Mouse (Mus musculus): ENCODE data around the gene Igfbp7. TPM values are rescaled to one million over a fixed set of nuclear protein-coding genes. Genes with fewer than 3 reads are reported as not detected.
A peak's percentile ranks its signal among the peaks of the same experiment; 100 is the strongest.

The Igfbp7 gene
- polyA plus RNA-seq, 1 experiment from 2014 or later = 59.7 TPM

DNA sequence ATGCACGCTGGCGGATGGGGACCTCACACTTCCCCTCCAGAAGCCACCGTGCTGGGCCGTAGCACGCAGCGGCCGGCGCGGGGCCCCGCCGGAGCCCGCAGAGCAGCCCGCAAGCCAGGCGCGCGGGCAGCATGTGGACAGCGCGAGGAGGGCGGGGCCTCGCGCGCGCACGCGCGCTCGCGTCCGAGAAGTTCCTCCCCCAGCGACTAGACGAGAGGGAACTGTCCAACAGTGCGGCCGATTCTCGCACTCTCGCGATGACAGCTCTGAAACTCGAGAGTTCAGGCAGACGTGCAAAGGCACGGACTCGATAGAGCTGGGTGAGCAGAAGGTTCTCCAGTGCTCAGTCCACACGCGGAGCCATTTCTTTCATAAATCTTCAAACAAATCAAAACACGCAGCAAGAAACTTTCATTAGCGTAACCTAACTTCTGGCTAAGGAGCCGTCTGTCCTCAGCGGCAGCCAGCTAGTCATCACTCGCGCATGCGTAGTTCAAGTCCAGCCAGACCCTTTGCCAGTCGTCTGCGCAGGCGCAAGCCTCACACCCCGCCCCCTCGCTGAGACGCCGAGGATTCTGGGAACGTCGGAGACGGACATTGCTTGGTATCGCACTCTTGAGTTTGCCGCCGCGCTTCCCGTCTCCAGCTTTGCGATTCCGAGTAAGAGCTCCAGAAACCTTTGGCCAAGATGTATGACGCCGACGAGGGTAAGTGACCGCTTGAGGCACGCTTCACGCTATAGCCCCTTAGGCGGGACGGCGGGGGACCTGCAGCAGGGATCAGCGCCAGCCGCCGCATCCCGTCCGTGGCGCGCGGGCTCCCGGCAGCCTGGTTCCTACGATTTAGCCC is 97.7 kb downstream of the Igfbp7 start, which contains the start of the genes Noa1 and Polr2b:
TSS of gene Noa1 (minus strand) at position 161 of the 849 bp plus-strand sequence.
TSS of gene Polr2b (plus strand) at position 224 of the 849 bp plus-strand sequence.
- Histone ChIP-seq H3K27me3 (no peaks in the 10 kb centered on the region), H3K4me1 (peaks cover 35% of the 10 kb centered on the region), H3K4me2 (replicated peaks) (peak within 1 kb of the TSS; percentile 97), H3K9ac (replicated peaks) (peak within 1 kb of the TSS; percentile 85), H3K4me3 (peak within 1 kb of the TSS; percentile 73), H3K36me3 (peaks cover 38% of the 10 kb centered on the region), H3K27ac (replicated peaks) (peak within 1 kb of the TSS; percentile 96), H3K9me3 (no peaks in the 10 kb centered on the region)
- ATAC-seq (replicated peaks) = peak; percentile 96
- under 1% methylated on average over 84 of the region's 85 CpGs for WGBS

DNA sequence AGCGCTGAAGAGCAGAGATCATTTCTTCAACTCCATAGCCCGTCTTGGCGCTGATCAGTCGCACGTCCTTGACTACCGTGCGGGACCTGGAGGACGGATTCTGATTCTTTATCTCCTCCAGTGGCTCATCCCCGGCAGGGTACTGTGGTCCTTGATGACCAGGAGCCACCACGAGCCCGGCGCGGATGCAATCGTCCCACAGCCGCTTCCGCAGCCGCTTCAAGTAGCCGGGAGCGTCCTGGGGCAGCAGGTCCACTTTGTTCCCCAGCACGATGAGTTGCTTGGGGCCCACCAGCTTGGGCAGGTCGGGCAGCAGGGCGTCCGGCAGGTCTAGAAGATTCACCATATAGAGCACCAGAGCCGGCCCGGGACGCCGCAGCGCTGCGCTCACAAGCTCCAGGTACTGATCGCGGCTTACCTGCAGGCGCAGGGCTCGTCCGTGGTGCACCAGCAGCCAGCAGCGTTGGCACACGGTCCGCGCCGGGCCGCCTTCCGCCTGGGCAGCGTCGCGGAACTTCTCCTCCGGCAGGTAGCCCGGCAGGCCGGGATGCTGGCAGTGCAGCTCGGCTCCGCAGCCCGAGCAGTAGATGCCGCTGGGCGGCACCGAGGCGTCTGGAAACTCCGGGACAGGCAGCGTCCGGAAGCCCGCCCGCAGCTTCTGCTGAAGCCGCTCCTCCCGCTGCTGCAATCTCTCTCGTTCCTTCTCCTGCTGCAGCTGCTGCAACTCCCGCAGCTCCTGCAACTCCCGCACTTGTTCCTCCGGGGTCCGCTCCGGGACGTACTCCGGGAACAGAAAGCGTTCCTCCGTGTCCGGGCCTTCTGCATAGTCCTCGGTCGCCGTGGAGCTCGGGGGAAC is 98.6 kb downstream of the Igfbp7 start:
- no peaks in the 10 kb centered on the region for H3K27me3 ChIP-seq
- H3K4me1 ChIP-seq = peaks cover 35% of the 10 kb centered on the region
- peaks cover 32% of the 10 kb centered on the region for H3K36me3 ChIP-seq
- WGBS = under 1% methylated on average over 76 of the region's 76 CpGs
- H3K27ac ChIP-seq (replicated peaks) = peak overlapping the region; percentile 96
- peak overlapping the region; percentile 85 for H3K9ac ChIP-seq (replicated peaks)
- H3K4me3 ChIP-seq = peak overlapping the region; percentile 73
- ATAC-seq (replicated peaks) = peak; percentile 41
- no peaks in the 10 kb centered on the region for H3K9me3 ChIP-seq
- H3K4me2 ChIP-seq (replicated peaks) = peak overlapping the region; percentile 97

DNA sequence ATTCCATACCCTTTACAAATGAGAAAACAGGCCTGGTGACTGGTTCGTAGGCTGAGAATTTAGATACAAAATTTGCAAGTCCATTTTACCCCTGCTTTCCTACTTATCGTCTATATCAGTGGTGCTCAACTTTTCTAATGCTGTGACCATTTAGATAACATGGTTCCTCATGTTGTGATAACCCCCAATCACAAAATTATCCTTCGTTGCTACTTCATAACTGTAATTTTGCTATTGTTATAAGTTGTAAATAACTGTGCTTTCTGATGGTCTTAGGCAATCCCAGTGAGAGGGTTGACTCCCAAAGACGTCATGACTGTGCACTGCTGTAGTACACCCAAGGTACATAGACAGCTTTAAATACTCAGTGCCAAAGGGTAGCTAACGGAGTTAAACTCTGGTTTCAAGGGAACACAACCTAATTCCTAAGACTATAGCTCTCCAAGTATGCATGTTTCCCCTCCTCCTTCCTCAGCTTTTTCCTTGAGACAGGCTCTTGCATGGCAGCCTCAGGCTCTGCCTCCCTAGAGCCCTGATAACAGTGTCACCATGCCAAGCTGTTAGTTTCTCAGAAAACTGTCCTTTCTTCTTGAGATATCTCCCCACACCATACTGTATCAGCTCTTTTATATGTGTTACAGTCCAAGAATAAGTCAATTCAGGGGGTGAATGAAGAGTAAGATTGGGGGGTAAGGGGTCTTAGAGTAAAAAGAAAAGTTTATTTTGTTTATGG is 99.9 kb downstream of the Igfbp7 start:
- WGBS = 86% methylated on average over 5 of the region's 5 CpGs
- Histone ChIP-seq H3K4me2 (replicated peaks) (peak overlapping the region; percentile 97), H3K36me3 (peaks cover 25% of the 10 kb centered on the region), H3K27ac (replicated peaks) (no peak overlapping the region), H3K4me1 (peaks cover 35% of the 10 kb centered on the region), H3K9ac (replicated peaks) (peak overlapping the region; percentile 85), H3K9me3 (no peaks in the 10 kb centered on the region), H3K27me3 (no peaks in the 10 kb centered on the region), H3K4me3 (peak overlapping the region; percentile 73)
- no peak for ATAC-seq (replicated peaks)

DNA sequence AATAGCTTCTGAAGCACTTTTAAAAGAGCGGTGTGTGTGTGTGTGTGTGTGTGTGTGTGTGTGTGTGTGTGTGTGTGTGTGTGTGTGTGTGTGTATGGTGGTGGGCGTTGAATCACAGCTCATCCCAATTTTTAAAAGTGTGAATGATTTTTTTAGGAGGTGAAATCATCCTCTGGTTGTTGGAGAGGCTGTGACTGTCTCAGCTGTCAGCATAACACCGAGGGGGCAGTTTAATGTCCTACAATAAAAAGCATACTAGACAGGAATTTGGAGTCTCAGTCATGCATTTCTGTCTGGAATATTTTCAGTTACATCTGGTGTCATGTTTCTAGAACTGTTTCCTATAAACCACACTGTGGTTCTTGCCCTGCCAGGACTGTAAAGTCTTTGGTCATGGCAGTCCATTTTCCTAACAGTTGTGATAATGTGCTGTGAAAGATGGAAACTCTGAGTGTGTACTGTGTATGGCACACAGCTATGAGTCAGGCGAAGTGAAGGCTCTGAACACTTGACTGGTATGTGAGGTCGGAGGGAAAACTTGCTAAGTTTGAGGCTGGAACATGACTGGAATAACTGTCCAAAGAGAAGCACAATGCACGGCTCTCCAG is 106.4 kb downstream of the Igfbp7 start:
- Histone ChIP-seq H3K36me3 (peaks cover 56% of the 10 kb centered on the region), H3K9ac (replicated peaks) (no peak overlapping the region), H3K27ac (replicated peaks) (no peak overlapping the region), H3K4me3 (no peak overlapping the region), H3K4me1 (no peaks in the 10 kb centered on the region), H3K4me2 (replicated peaks) (no peak overlapping the region), H3K27me3 (no peaks in the 10 kb centered on the region), H3K9me3 (no peaks in the 10 kb centered on the region)
- no peak for ATAC-seq (replicated peaks)
- 94% methylated on average over 6 of the region's 6 CpGs for WGBS

DNA sequence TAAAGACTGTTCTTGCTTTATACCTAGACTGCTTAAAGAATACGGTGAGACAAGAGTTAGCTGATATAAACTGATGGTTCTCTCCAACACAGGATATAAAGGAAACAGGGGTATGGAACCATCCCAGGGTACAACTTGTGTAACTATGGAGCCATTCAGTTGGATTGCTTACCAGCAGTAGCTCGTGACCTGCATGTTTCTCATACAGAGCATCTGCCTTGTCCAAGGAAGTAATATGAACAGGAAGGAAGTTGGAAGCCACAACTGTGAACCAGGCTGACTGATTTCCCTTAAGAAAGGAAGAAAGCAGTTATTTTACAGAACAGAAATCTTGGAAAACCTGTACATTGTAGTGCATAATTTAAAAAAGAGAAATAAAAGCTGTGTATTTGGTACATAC is 108.4 kb downstream of the Igfbp7 start:
- Histone ChIP-seq H3K9ac (replicated peaks) (no peak overlapping the region), H3K36me3 (peaks cover 61% of the 10 kb centered on the region), H3K4me3 (no peak overlapping the region), H3K9me3 (no peaks in the 10 kb centered on the region), H3K4me1 (no peaks in the 10 kb centered on the region), H3K27ac (replicated peaks) (no peak overlapping the region), H3K27me3 (no peaks in the 10 kb centered on the region), H3K4me2 (replicated peaks) (no peak overlapping the region)
- 94% methylated on average over 2 of the region's 2 CpGs for WGBS
- no peak for ATAC-seq (replicated peaks)

Other genes starting within 250 kb of the Igfbp7 start
- 0.48 and 0.64 TPM in 2 replicates for gene Spink2, start 196.6 kb downstream of the Igfbp7 start, polyA plus RNA-seq (2015; fragmentation: Nextera tagmentation; extraction: Ambion mirVana)
- gene Rest, start 142.6 kb downstream of the Igfbp7 start, polyA plus RNA-seq (2015; fragmentation: Nextera tagmentation; extraction: Ambion mirVana) = 8.4 and 8.5 TPM in 2 replicates
- gene Noa1, start 98.0 kb downstream of the Igfbp7 start, polyA plus RNA-seq (2015; fragmentation: Nextera tagmentation; extraction: Ambion mirVana) = 42.6 and 42.7 TPM in 2 replicates
- gene Polr2b, start 97.9 kb downstream of the Igfbp7 start, polyA plus RNA-seq (2015; fragmentation: Nextera tagmentation; extraction: Ambion mirVana) = 74.3 and 78.5 TPM in 2 replicates

Data from forebrain, embryonic 15.5 days (tissue).